9 mouse cellular contexts compared by ENCODE assay signal in genomic region chr11:102053847-102054246, GRCm38 (mm10). TPM values are rescaled to one million over a fixed set of nuclear protein-coding genes. Genes with fewer than 3 reads are reported as not detected.
DNase-seq lines count a peak whose midpoint lies in the region; ATAC-seq lines count a peak whose summit lies in the region.
"Had no signal": no experiment of that assay in that cellular context is flagged by ENCODE, and none has a peak within 500 bp of the region (broad histone marks: within the 10 kb centered on the region; RNA-seq: fewer than 3 reads in every experiment).

No protein-coding gene starts in this region.

- no peak for ATAC-seq in kidney, embryonic 16.5 days (ENCODE audit: low FRiP score, low TSS enrichment)
- no peak for ATAC-seq in neural tube, embryonic 11.5 days (ENCODE audit: insufficient read depth, low FRiP score, low TSS enrichment)
- ATAC-seq in hindbrain, embryonic 16.5 days = no peak

- 28% methylated on average over 9 of the region's 9 CpGs for WGBS in kidney, embryonic 16.5 days
- WGBS in neural tube, embryonic 11.5 days = 29% methylated on average over 9 of the region's 9 CpGs
- WGBS in hindbrain, embryonic 16.5 days = 24% methylated on average over 9 of the region's 9 CpGs

- no peak overlapping the region for H3K27ac ChIP-seq in kidney, embryonic 16.5 days (ENCODE audit: low read length)
- H3K27ac ChIP-seq in neural tube, embryonic 11.5 days (ENCODE audit: low read depth, low read length) = no peak overlapping the region
- no peak overlapping the region for H3K27ac ChIP-seq in hindbrain, embryonic 16.5 days (ENCODE audit: low read depth, low read length)
- H3K27ac ChIP-seq: heart, embryonic 15.5 days had no signal

- H3K4me3 ChIP-seq in kidney, embryonic 16.5 days (ENCODE audit: low read length) = no peak overlapping the region
- no peak overlapping the region for H3K4me3 ChIP-seq in neural tube, embryonic 11.5 days (ENCODE audit: low read depth, low read length)
- no peak overlapping the region for H3K4me3 ChIP-seq in hindbrain, embryonic 16.5 days (ENCODE audit: low read length)
- H3K4me3 ChIP-seq: heart, embryonic 15.5 days had no signal

- H3K4me1 ChIP-seq in kidney, embryonic 16.5 days (ENCODE audit: insufficient read depth, low read length) = peaks cover 16% of the 10 kb centered on the region
- H3K4me1 ChIP-seq in neural tube, embryonic 11.5 days (ENCODE audit: control insufficient read depth, insufficient read depth, low read length) = no peaks in the 10 kb centered on the region
- no peaks in the 10 kb centered on the region for H3K4me1 ChIP-seq in hindbrain, embryonic 16.5 days (ENCODE audit: control insufficient read depth, insufficient read depth, low read depth, low read length)

- peak; percentile 38 for DNase-seq in kidney, adult 11 months
- DNase-seq in ES-CJ7 (ENCODE audit: low read depth, low spot score) = peak; percentile 74
- peak; percentile 76 for DNase-seq in adrenal gland, postnatal 14 days
- peak; percentile 68 for DNase-seq in embryo, embryonic 11 days
- peak; percentile 32 for DNase-seq in layer of hippocampus, adult 9-11 months
- DNase-seq in neural tube, embryonic 11.5 days (ENCODE audit: low spot score) = peak; percentile 60

- H3K27me3 ChIP-seq in kidney, embryonic 16.5 days (ENCODE audit: insufficient read depth, low read length) = no peaks in the 10 kb centered on the region
- H3K27me3 ChIP-seq in neural tube, embryonic 11.5 days (ENCODE audit: control insufficient read depth, insufficient read depth, low read length) = no peaks in the 10 kb centered on the region
- no peaks in the 10 kb centered on the region; the same call in 1 of the 2 replicates for H3K27me3 ChIP-seq in hindbrain, embryonic 16.5 days (replicated peaks; ENCODE audit: control insufficient read depth, insufficient read depth, low read length)
- H3K27me3 ChIP-seq: heart, embryonic 15.5 days had no signal

- H3K9ac ChIP-seq in kidney, embryonic 16.5 days (replicated peaks; ENCODE audit: low read length) = no peak overlapping the region
- H3K9ac ChIP-seq in neural tube, embryonic 11.5 days (ENCODE audit: low read length) = no peak overlapping the region
- no peak overlapping the region for H3K9ac ChIP-seq in hindbrain, embryonic 16.5 days (ENCODE audit: low read depth, low read length)
- H3K9ac ChIP-seq: heart, embryonic 15.5 days had no signal

- H3K36me3 ChIP-seq in kidney, embryonic 16.5 days (ENCODE audit: insufficient read depth, low read length) = peaks cover 4% of the 10 kb centered on the region; the same call in 1 of the 2 replicates
- no peaks in the 10 kb centered on the region for H3K36me3 ChIP-seq in neural tube, embryonic 11.5 days (ENCODE audit: control insufficient read depth, insufficient read depth, low read length)
- peaks cover 5% of the 10 kb centered on the region; the same call in 1 of the 2 replicates for H3K36me3 ChIP-seq in hindbrain, embryonic 16.5 days (ENCODE audit: control insufficient read depth, insufficient read depth, low read length)
- H3K36me3 ChIP-seq: heart, embryonic 15.5 days had no signal

- H3K4me2 ChIP-seq in kidney, embryonic 16.5 days (replicated peaks; ENCODE audit: low read depth, low read length) = no peak overlapping the region
- no peak overlapping the region for H3K4me2 ChIP-seq in neural tube, embryonic 11.5 days (ENCODE audit: low read depth)
- no peak overlapping the region for H3K4me2 ChIP-seq in hindbrain, embryonic 16.5 days (ENCODE audit: low read length)
- H3K4me2 ChIP-seq: heart, embryonic 15.5 days had no signal

- no peaks in the 10 kb centered on the region for H3K9me3 ChIP-seq in kidney, embryonic 16.5 days (ENCODE audit: low read length)
- H3K9me3 ChIP-seq in neural tube, embryonic 11.5 days (ENCODE audit: control insufficient read depth, low read length) = no peaks in the 10 kb centered on the region
- H3K9me3 ChIP-seq in hindbrain, embryonic 16.5 days (ENCODE audit: control insufficient read depth, low read length) = no peaks in the 10 kb centered on the region
- H3K9me3 ChIP-seq: heart, embryonic 15.5 days had no signal

RNA-seq across cellular contexts. Expression of gene Cd300lg, which starts 12.5 kb away (rescaled TPM):
- polyA plus RNA-seq in kidney, embryonic 16.5 days (2015; fragmentation: Nextera tagmentation; extraction: Ambion mirVana) = 1.3 and 1.8 TPM in 2 replicates
- total RNA-seq in adrenal gland, postnatal 14 days (2021) = 50.5 and 61.4 TPM in 2 replicates
- 0.12 and 0.26 TPM in 2 replicates for polyA plus RNA-seq in neural tube, embryonic 11.5 days (2014; fragmentation: Nextera tagmentation; extraction: Ambion mirVana)
- 0.40 and 0.54 TPM in 2 replicates for polyA plus RNA-seq in hindbrain, embryonic 16.5 days (2015; fragmentation: Nextera tagmentation; extraction: Ambion mirVana)

RNA-seq across cellular contexts. Expression of gene Mpp3, which starts 25.6 kb away (rescaled TPM):
- polyA plus RNA-seq in kidney, embryonic 16.5 days (2015; fragmentation: Nextera tagmentation; extraction: Ambion mirVana) = 7.2 and 9.0 TPM in 2 replicates
- 9.0 and 14.8 TPM in 2 replicates for total RNA-seq in adrenal gland, postnatal 14 days (2021)
- 28.1 and 35.1 TPM in 2 replicates for polyA plus RNA-seq in neural tube, embryonic 11.5 days (2014; fragmentation: Nextera tagmentation; extraction: Ambion mirVana)
- 59.3 and 62.7 TPM in 2 replicates for polyA plus RNA-seq in hindbrain, embryonic 16.5 days (2015; fragmentation: Nextera tagmentation; extraction: Ambion mirVana)

RNA-seq across cellular contexts. Expression of gene Mpp2, which starts 34.5 kb away (rescaled TPM):
- 14.4 and 16.4 TPM in 2 replicates for polyA plus RNA-seq in kidney, embryonic 16.5 days (2015; fragmentation: Nextera tagmentation; extraction: Ambion mirVana)
- 8.6 and 10.1 TPM in 2 replicates for total RNA-seq in adrenal gland, postnatal 14 days (2021)
- polyA plus RNA-seq in neural tube, embryonic 11.5 days (2014; fragmentation: Nextera tagmentation; extraction: Ambion mirVana) = 15.8 and 16.2 TPM in 2 replicates
- polyA plus RNA-seq in hindbrain, embryonic 16.5 days (2015; fragmentation: Nextera tagmentation; extraction: Ambion mirVana) = 37.6 and 41.1 TPM in 2 replicates

RNA-seq across cellular contexts. Expression of gene Ppy, which starts 47.3 kb away (rescaled TPM):
- not detected in 2 replicates for polyA plus RNA-seq in kidney, embryonic 16.5 days (2015; fragmentation: Nextera tagmentation; extraction: Ambion mirVana)
- not detected in 2 replicates for total RNA-seq in adrenal gland, postnatal 14 days (2021)
- polyA plus RNA-seq in neural tube, embryonic 11.5 days (2014; fragmentation: Nextera tagmentation; extraction: Ambion mirVana) = not detected in 2 replicates
- polyA plus RNA-seq in hindbrain, embryonic 16.5 days (2015; fragmentation: Nextera tagmentation; extraction: Ambion mirVana) = not detected in 2 replicates
- polyA plus RNA-seq: heart, embryonic 15.5 days had no signal

RNA-seq across cellular contexts. Expression of gene Pyy, which starts 53.8 kb away (rescaled TPM):
- polyA plus RNA-seq in kidney, embryonic 16.5 days (2015; fragmentation: Nextera tagmentation; extraction: Ambion mirVana) = not detected in 2 replicates
- total RNA-seq in adrenal gland, postnatal 14 days (2021) = not detected in 2 replicates
- polyA plus RNA-seq in neural tube, embryonic 11.5 days (2014; fragmentation: Nextera tagmentation; extraction: Ambion mirVana) = 1.0 TPM in 1 of 2 replicates, not detected in the other
- 3.4 and 3.7 TPM in 2 replicates for polyA plus RNA-seq in hindbrain, embryonic 16.5 days (2015; fragmentation: Nextera tagmentation; extraction: Ambion mirVana)
- polyA plus RNA-seq: heart, embryonic 15.5 days had no signal
